Mouse (Mus musculus) CH12.LX (cell line): ENCODE results near the gene Cox19. TPM values are rescaled to one million over a fixed set of nuclear protein-coding genes. Genes with fewer than 3 reads are reported as not detected.
A peak's percentile ranks its signal among the peaks of the same experiment; 100 is the strongest.

Source experiments
- DNase-seq: peaks from one replicate; pipeline ENCODE4 v3.0.0-alpha.2; 2013; ENCODE audit errors: extremely low read depth
- H3K27ac ChIP-seq: 2 replicates; pipeline ENCODE4 v1.5.1; 2012; ENCODE audit warnings: low read depth, mild to moderate bottlenecking, control low read depth, moderate library complexity; ENCODE audit not compliant: insufficient read depth
- H3K27me3 ChIP-seq: replicated peaks from 2 replicates; pipeline ENCODE3; 2012; ENCODE audit warnings: inconsistent platforms
- H3K36me3 ChIP-seq, 2 experiments: replicated peaks in 1 of 2; 2 replicates each; pipeline versions ENCODE3 to v1.6.1; 2012; ENCODE audit warnings: inconsistent platforms in 1 of 2, low read length in 1 of 2, mild to moderate bottlenecking in 1 of 2, mixed read lengths in 1 of 2, moderate library complexity in 1 of 2; ENCODE audit not compliant: control insufficient read depth in 1 of 2, insufficient read depth in 1 of 2
- H3K4me1 ChIP-seq, 2 experiments: 2 replicates each; pipeline ENCODE4 v1.6.1; 2012; ENCODE audit warnings: inconsistent platforms in 1 of 2, moderate library complexity in 1 of 2; ENCODE audit not compliant: insufficient read depth in 2 of 2, control insufficient read depth in 1 of 2
- H3K4me2 ChIP-seq: 2 replicates; pipeline ENCODE4 v1.6.1; 2012; ENCODE audit warnings: low read depth, mild to moderate bottlenecking, control low read depth; ENCODE audit not compliant: poor library complexity, insufficient read depth, severe bottlenecking
- H3K4me3 ChIP-seq, 3 experiments: fragments of 150-350 bp in 1 of 3; sonication (generic) in 1 of 3; replicated peaks in 1 of 3; 2 replicates each; pipeline versions ENCODE3 to v1.5.1; 2011 to 2012; ENCODE audit warnings: low read depth in 2 of 3, low read length in 2 of 3, mild to moderate bottlenecking in 2 of 3, moderate library complexity in 2 of 3, control low read depth in 1 of 3, improper control_type of control experiment in 1 of 3, inconsistent platforms in 1 of 3, mixed read lengths in 1 of 3; ENCODE audit not compliant: poor library complexity in 1 of 3
- H3K79me2 ChIP-seq: replicated peaks from 2 replicates; pipeline ENCODE4 v1.6.1; 2012; ENCODE audit warnings: mild to moderate bottlenecking, moderate library complexity; ENCODE audit not compliant: control insufficient read depth, poor library complexity, insufficient read depth, severe bottlenecking; ENCODE audit errors: extremely low read depth
- H3K9ac ChIP-seq: 2 replicates; pipeline ENCODE4 v1.6.1; 2012; ENCODE audit warnings: low read depth, mild to moderate bottlenecking, control low read depth, moderate library complexity; ENCODE audit not compliant: insufficient read depth
- H3K9me3 ChIP-seq: replicated peaks from 2 replicates; pipeline ENCODE3; 2012; ENCODE audit warnings: low read length, inconsistent platforms, mixed read lengths
- BHLHE40 ChIP-seq: IDR thresholded peaks from 2 replicates; pipeline ENCODE4 v1.6.1; 2011; ENCODE audit warnings: mild to moderate bottlenecking, low read depth, low read length, improper control_type of control experiment
- CTCF ChIP-seq, 2 experiments: IDR thresholded peaks in 1 of 2; conservative IDR thresholded peaks in 1 of 2; 2 replicates each; pipeline ENCODE4 v1.5.1; 2011 to 2012; ENCODE audit warnings: low read depth in 2 of 2, low read length in 2 of 2, improper control_type of control experiment in 1 of 2, inconsistent platforms in 1 of 2, mild to moderate bottlenecking in 1 of 2, moderate library complexity in 1 of 2
- E2F4 ChIP-seq: IDR thresholded peaks from 2 replicates; pipeline ENCODE4 v1.6.1; 2011; ENCODE audit warnings: low read depth, low read length, improper control_type of control experiment; ENCODE audit not compliant: insufficient replicate concordance
- JUN ChIP-seq: IDR thresholded peaks from 2 replicates; pipeline ENCODE4 v1.6.1; 2011; ENCODE audit warnings: low read depth, mild to moderate bottlenecking, low read length, improper control_type of control experiment, moderate library complexity; ENCODE audit not compliant: insufficient read depth
- JUND ChIP-seq: conservative IDR thresholded peaks from 2 replicates; pipeline ENCODE4 v1.6.1; 2011; ENCODE audit warnings: low read depth, low read length, improper control_type of control experiment
- KAT2A ChIP-seq: IDR thresholded peaks from 2 replicates; pipeline ENCODE4 v1.6.1; 2012; ENCODE audit warnings: low read length, improper control_type of control experiment, inconsistent platforms; ENCODE audit not compliant: insufficient replicate concordance
- MAX ChIP-seq: IDR thresholded peaks from 2 replicates; pipeline ENCODE4 v1.6.1; 2011; ENCODE audit warnings: low read length, improper control_type of control experiment
- MAZ ChIP-seq: IDR thresholded peaks from 2 replicates; pipeline ENCODE4 v1.6.1; 2012; ENCODE audit warnings: low read depth, mild to moderate bottlenecking, inconsistent platforms, low read length, improper control_type of control experiment, moderate library complexity
- MXI1 ChIP-seq: IDR thresholded peaks from 2 replicates; pipeline ENCODE4 v1.6.1; 2011; ENCODE audit warnings: mild to moderate bottlenecking, low read depth, low read length, improper control_type of control experiment
- MYC ChIP-seq: IDR thresholded peaks from 2 replicates; pipeline ENCODE4 v1.6.1; 2011; ENCODE audit warnings: low read depth, mild to moderate bottlenecking, improper control_type of control experiment, low read length
- NELFE ChIP-seq: IDR thresholded peaks from 2 replicates; pipeline ENCODE4 v1.6.1; 2011; ENCODE audit warnings: low read depth, low read length, improper control_type of control experiment
- SIN3A ChIP-seq: IDR thresholded peaks from 2 replicates; pipeline ENCODE4 v1.6.1; 2012; ENCODE audit warnings: low read length, improper control_type of control experiment, inconsistent platforms
- TCF12 ChIP-seq: IDR thresholded peaks from 2 replicates; pipeline ENCODE4 v1.6.1; 2014; ENCODE audit warnings: low read depth, mild to moderate bottlenecking, inconsistent platforms, low read length, improper control_type of control experiment
- dilution Hi-C: fragments of 300-500 bp; cut with MboI; formaldehyde crosslinking; loops from 2 replicates; pipeline ENCODE4 v1.14.3; 2020; ENCODE audit warnings: low sequenced_read_pairs; ENCODE audit not compliant: extremely low pct_unique_long_range_greater_than_20kb, extremely low pct_ligation_motif_present
- in situ Hi-C: fragments of 300-500 bp; cut with MboI; formaldehyde crosslinking; loops from 3 replicates; pipeline ENCODE4 v1.14.3; 2019; ENCODE audit warnings: low sequenced_read_pairs, low pct_ligation_motif_present, low pct_unique_long_range_greater_than_20kb, mixed read lengths
- polyA plus RNA-seq: library from polyadenylated mRNA; unstranded; fragments of >175 nt; gene quantifications from 2 replicates; pipeline ENCODE4 v1.2.1, GENCODE M21; 2012; ENCODE audit warnings: low read depth; ENCODE audit not compliant: insufficient read length
- total RNA-seq, 2 experiments: library from RNA; depleted of rRNA; stranded (reverse); fragments of 300-350 nt in 1 of 2; fragments of >200 nt in 1 of 2; gene quantifications; 2 replicates each; pipeline ENCODE4 v1.2.3; 2012 to 2014

Gene Cox19
- total and polyA plus RNA-seq, 3 experiments: 30.1 to 70.1 (median 32.1) TPM

DNA sequence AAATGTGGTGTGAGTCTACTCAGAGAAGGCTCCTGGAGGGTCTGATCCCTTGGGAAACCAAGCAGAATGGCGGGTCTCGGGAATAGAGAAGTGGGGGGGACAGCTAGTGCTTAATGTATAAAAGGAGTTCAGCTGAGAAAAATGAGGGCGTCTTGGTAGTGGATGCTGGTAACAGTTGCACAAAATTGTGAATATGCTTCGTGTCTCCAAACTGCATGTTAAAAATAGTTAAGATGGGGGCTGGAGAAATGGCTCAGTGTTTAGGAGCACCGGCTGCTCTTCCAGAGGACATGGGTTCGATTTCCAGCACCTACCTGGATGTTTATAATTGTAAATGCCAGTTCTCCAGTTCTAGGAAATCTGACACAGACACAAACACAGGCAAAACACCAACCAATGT lies 29.9 kb downstream of the Cox19 start:
- peaks cover 34 to 73% of the 10 kb centered on the region in 2 experiments for H3K4me1 ChIP-seq
- H3K79me2 ChIP-seq: peaks cover 72% of the 10 kb centered on the region
- H3K4me3 ChIP-seq: no peak overlapping the region
- dilution Hi-C loops (no loop called here), in situ Hi-C loops (no loop called here)
- peak overlapping the region; percentile 63; the same call in 1 of the 2 replicates for H3K27ac ChIP-seq
- H3K36me3 ChIP-seq: peaks cover 7 to 30% of the 10 kb centered on the region in 2 experiments
- TF ChIP-seq BHLHE40 (no peak), CTCF (conservative IDR thresholded peaks at IDR 0.05 in 1 of 2, IDR thresholded peaks at IDR 0.05 in 1 of 2; ENCODE audit: low read depth in 2 of 2, low read length in 2 of 2) (no peak), MAX (no peak), E2F4 (no peak), KAT2A (no peak), TCF12 (no peak), NELFE (no peak), MAZ (no peak)
- no peaks in the 10 kb centered on the region for H3K27me3 ChIP-seq
- no peak overlapping the region for H3K9ac ChIP-seq
- no peak for DNase-seq
- H3K9me3 ChIP-seq: peaks cover 3% of the 10 kb centered on the region
- no peak overlapping the region for H3K4me2 ChIP-seq

DNA sequence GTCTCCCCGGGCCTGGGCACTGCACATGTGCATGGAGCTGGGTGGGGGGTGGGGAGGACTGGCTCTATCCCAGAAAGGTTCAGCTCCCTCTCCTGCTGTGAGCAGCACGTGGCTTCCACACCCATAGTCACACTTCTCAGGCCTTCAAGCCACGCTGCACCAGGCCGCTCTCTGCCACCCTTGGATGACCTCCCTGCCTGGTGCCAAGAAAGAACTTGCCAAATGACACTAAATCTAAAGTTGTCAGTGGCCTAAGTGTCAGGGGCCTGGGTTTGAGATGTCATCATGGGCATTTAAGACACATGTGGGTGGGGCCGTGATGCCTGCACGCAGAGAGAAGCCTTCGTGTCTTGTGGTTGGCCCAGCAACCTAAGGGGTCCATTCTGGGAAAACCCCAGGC lies 30.8 kb downstream of the Cox19 start:
- Histone ChIP-seq H3K4me3 (peak overlapping the region in 1 of 3 experiments; percentile 15), H3K36me3 (peaks cover 11 to 38% of the 10 kb centered on the region in 2 experiments), H3K79me2 (peaks cover 81% of the 10 kb centered on the region), H3K9me3 (peaks cover 6% of the 10 kb centered on the region), H3K27me3 (no peaks in the 10 kb centered on the region), H3K4me2 (0 out of 2 replicates have a peak overlapping the region, but pooled peaks have one; percentile 9), H3K4me1 (peaks cover 36 to 69% of the 10 kb centered on the region in 2 experiments), H3K27ac (peak overlapping the region; percentile 74; the same call in 1 of the 2 replicates), H3K9ac (no peak overlapping the region)
- DNase-seq: peak; percentile 66
- peak; percentile 64; the same call in 1 of the 2 replicates for TF ChIP-seq BHLHE40
- TF ChIP-seq SIN3A: peak; percentile 29; the same call in 1 of the 2 replicates
- peak; percentile 46; the same call in 1 of the 2 replicates for TF ChIP-seq MYC
- peak; percentile 78 for TF ChIP-seq MAX
- TF ChIP-seq MXI1: peak; percentile 58
- no peak for TF ChIP-seq JUND
- no peak for TF ChIP-seq JUN
- no peak for TF ChIP-seq E2F4
- dilution Hi-C loops: no loop called here
- in situ Hi-C loops: no loop called here
